Mouse (Mus musculus): ENCODE results near the gene Hist1h1d.
A peak's percentile ranks its signal among the peaks of the same experiment; 100 is the strongest.

The Hist1h1d gene

GRCm38 (mm10) chr13:23552962-23553361 lies at the start of gene Hist1h1d:
TSS of gene Hist1h1d (plus strand) at chr13:23553262.
- no peak for DNase-seq (ENCODE audit: extremely low spot score, low read depth, low spot score)

- DNase-seq (ENCODE audit: extremely low spot score, low read depth, low spot score), result no peak
Observed at GRCm38 (mm10) chr13:23503797-23504196, 49.3 kb upstream of the Hist1h1d start.

- DNase-seq (ENCODE audit: extremely low spot score, low read depth, low spot score), result no peak
Observed at GRCm38 (mm10) chr13:23505662-23506345, 47.3 kb upstream of the Hist1h1d start.

- DNase-seq (ENCODE audit: extremely low spot score, low read depth, low spot score), result peak; percentile 87
Observed at GRCm38 (mm10) chr13:23506351-23506750, 46.7 kb upstream of the Hist1h1d start.

GRCm38 (mm10) chr13:23506819-23507515 lies 46.1 kb upstream of the Hist1h1d start:
- DNase-seq (ENCODE audit: extremely low spot score, low read depth, low spot score), result no peak

GRCm38 (mm10) chr13:23510127-23510526 lies 42.9 kb upstream of the Hist1h1d start:
- DNase-seq (ENCODE audit: extremely low spot score, low read depth, low spot score), result no peak

- no peak for DNase-seq (ENCODE audit: extremely low spot score, low read depth, low spot score)
Observed at GRCm38 (mm10) chr13:23513517-23513916, 39.5 kb upstream of the Hist1h1d start.

GRCm38 (mm10) chr13:23515281-23515680 lies 37.8 kb upstream of the Hist1h1d start:
- DNase-seq (ENCODE audit: extremely low spot score, low read depth, low spot score), result no peak

- no peak for DNase-seq (ENCODE audit: extremely low spot score, low read depth, low spot score)
Observed at GRCm38 (mm10) chr13:23515826-23516620, 37.0 kb upstream of the Hist1h1d start.

GRCm38 (mm10) chr13:23516822-23517602 lies 36.0 kb upstream of the Hist1h1d start:
- peak; percentile 83 for DNase-seq (ENCODE audit: extremely low spot score, low read depth, low spot score)

- DNase-seq (ENCODE audit: extremely low spot score, low read depth, low spot score), result peak; percentile 96
Observed at GRCm38 (mm10) chr13:23517603-23518294, 35.3 kb upstream of the Hist1h1d start.

GRCm38 (mm10) chr13:23518295-23518603 lies 34.8 kb upstream of the Hist1h1d start:
- DNase-seq (ENCODE audit: extremely low spot score, low read depth, low spot score), result no peak

GRCm38 (mm10) chr13:23518885-23519284 lies 34.2 kb upstream of the Hist1h1d start:
- no peak for DNase-seq (ENCODE audit: extremely low spot score, low read depth, low spot score)

GRCm38 (mm10) chr13:23519416-23519815 lies 33.6 kb upstream of the Hist1h1d start:
- DNase-seq (ENCODE audit: extremely low spot score, low read depth, low spot score), result no peak

GRCm38 (mm10) chr13:23521703-23522102 lies 31.4 kb upstream of the Hist1h1d start:
- no peak for DNase-seq (ENCODE audit: extremely low spot score, low read depth, low spot score)

- DNase-seq (ENCODE audit: extremely low spot score, low read depth, low spot score), result no peak
Observed at GRCm38 (mm10) chr13:23523976-23524375, 29.1 kb upstream of the Hist1h1d start.

- DNase-seq (ENCODE audit: extremely low spot score, low read depth, low spot score), result no peak
Observed at GRCm38 (mm10) chr13:23524654-23525053, 28.4 kb upstream of the Hist1h1d start.

GRCm38 (mm10) chr13:23525901-23526300 lies 27.2 kb upstream of the Hist1h1d start:
- DNase-seq (ENCODE audit: extremely low spot score, low read depth, low spot score), result no peak

- no peak for DNase-seq (ENCODE audit: extremely low spot score, low read depth, low spot score)
Observed at GRCm38 (mm10) chr13:23526312-23526711, 26.8 kb upstream of the Hist1h1d start.

- no peak for DNase-seq (ENCODE audit: extremely low spot score, low read depth, low spot score)
Observed at GRCm38 (mm10) chr13:23529005-23529404, 24.1 kb upstream of the Hist1h1d start.

Data from hindlimb bud, embryonic 11.5 days (tissue).